Mouse (Mus musculus) liver, embryonic 11.5 days (tissue): ENCODE results near the gene Tnfsf14. TPM values are rescaled to one million over a fixed set of nuclear protein-coding genes. Genes with fewer than 3 reads are reported as not detected.

Source experiments
- ATAC-seq: fragments of 200-750 bp; cut with Nextera tagmentation; replicated peaks from 2 replicates; pipeline ENCODE4 v1.8.0; 2017; ENCODE audit warnings: moderate number of reproducible peaks, mild to moderate bottlenecking, moderate TSS enrichment, moderate library complexity; ENCODE audit not compliant: low FRiP score
- DNase-seq: peaks from one replicate; pipeline ENCODE4 v3.0.0-alpha.2; 2017; ENCODE audit warnings: low spot score
- H3K27ac ChIP-seq: fragments of 300-500 bp; sonication (generic); 2 replicates; pipeline ENCODE4 v1.5.1; 2014; ENCODE audit warnings: mild to moderate bottlenecking, low read depth, low read length, control low read depth
- H3K27me3 ChIP-seq: fragments of 300-500 bp; sonication (generic); replicated peaks from 2 replicates; pipeline ENCODE4 v1.6.1; 2014; ENCODE audit warnings: low read length, mixed read lengths; ENCODE audit not compliant: control insufficient read depth, insufficient read depth
- H3K36me3 ChIP-seq: fragments of 300-500 bp; sonication (generic); 2 replicates; pipeline ENCODE4 v1.6.1; 2014; ENCODE audit warnings: mild to moderate bottlenecking, low read length, moderate library complexity, mixed read lengths; ENCODE audit not compliant: control insufficient read depth, insufficient read depth
- H3K4me1 ChIP-seq: fragments of 300-500 bp; sonication (generic); replicated peaks from 2 replicates; pipeline ENCODE4 v1.6.1; 2014; ENCODE audit warnings: low read length, mixed read lengths; ENCODE audit not compliant: control insufficient read depth, insufficient read depth
- H3K4me2 ChIP-seq: fragments of 300-500 bp; sonication (generic); 2 replicates; pipeline ENCODE4 v1.6.1; 2014; ENCODE audit warnings: mild to moderate bottlenecking, control low read depth, moderate library complexity
- H3K4me3 ChIP-seq: fragments of 300-500 bp; sonication (generic); 2 replicates; pipeline ENCODE4 v1.5.1; 2014; ENCODE audit warnings: low read depth, low read length, control low read depth
- H3K9ac ChIP-seq: fragments of 300-500 bp; sonication (generic); 2 replicates; pipeline ENCODE4 v1.6.1; 2014; ENCODE audit warnings: low read depth, low read length, control low read depth
- H3K9me3 ChIP-seq: fragments of 300-500 bp; sonication (generic); 2 replicates; pipeline ENCODE4 v1.6.1; 2016; ENCODE audit warnings: low read length, inconsistent platforms, mixed read lengths; ENCODE audit not compliant: control insufficient read depth
- WGBS: fragments of 180-500 bp; shearing (Covaris S2); extraction: QIAGEN DNeasy Blood & Tissue Kit; methylation state at CpG from one replicate; pipeline ENCODE4 v1.1.7; 2014; 5-methylcytosine and 5-hydroxymethylcytosine counted together
- polyA plus RNA-seq: library from polyadenylated mRNA; unstranded; fragments of >200 nt; fragmentation: Nextera tagmentation; extraction: Ambion mirVana; gene quantifications from 2 replicates; pipeline ENCODE4 v1.2.1, GENCODE M21; 2014

Gene Tnfsf14
- polyA plus RNA-seq, 1 experiment from 2014 or later = 1.2 TPM

- Histone ChIP-seq H3K27ac (no peak overlapping the region), H3K4me2 (no peak overlapping the region), H3K4me1 (no peaks in the 10 kb centered on the region), H3K27me3 (no peaks in the 10 kb centered on the region), H3K36me3 (no peaks in the 10 kb centered on the region), H3K9me3 (no peaks in the 10 kb centered on the region), H3K9ac (no peak overlapping the region), H3K4me3 (no peak overlapping the region)
- 63% methylated on average over 12 of the region's 12 CpGs for WGBS
- DNase-seq = no peak
- no peak for ATAC-seq
These were observed 24.4 kb upstream of the Tnfsf14 start for GRCm38 (mm10) chr17:57218335-57218900.

DNA sequence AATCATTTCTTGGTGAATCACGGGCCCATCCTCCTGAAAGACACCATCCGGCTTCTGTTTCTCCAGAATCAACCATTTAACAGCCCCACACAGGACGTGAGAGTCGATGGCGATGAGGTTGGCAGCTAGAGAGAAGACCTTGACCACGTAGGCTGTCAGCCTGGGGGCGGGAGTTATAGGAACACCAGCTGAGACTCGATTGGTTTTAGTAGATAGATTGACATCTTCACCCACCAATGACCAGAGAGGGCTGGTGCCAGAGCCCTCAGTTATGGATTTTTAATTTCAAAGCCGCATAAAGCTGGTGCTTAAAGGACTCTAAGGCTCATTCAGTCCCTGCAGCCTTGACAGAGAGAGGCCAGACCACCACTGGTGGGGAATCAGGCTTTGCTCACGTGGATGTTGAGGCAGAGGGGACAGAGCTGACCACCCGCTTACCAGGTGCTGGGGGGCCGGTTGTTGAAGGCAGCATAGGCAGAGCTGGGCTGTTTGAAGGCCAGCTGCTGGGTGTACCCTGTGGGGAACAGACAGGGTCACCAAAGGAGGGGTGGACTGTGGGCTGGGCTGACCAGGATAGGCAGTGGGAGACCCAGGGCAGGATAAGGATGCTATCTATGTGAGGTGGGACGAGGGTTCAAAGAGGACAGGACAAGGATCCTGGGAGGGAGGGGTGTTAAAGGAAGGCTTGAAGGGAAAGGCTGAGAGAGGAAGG lies 20.9 kb upstream of the Tnfsf14 start:
- Histone ChIP-seq H3K27me3 (no peaks in the 10 kb centered on the region), H3K27ac (no peak overlapping the region), H3K36me3 (no peaks in the 10 kb centered on the region), H3K4me2 (no peak overlapping the region), H3K9me3 (no peaks in the 10 kb centered on the region), H3K4me3 (no peak overlapping the region), H3K4me1 (no peaks in the 10 kb centered on the region), H3K9ac (no peak overlapping the region)
- no peak for DNase-seq
- WGBS = 38% methylated on average over 13 of the region's 13 CpGs
- no peak for ATAC-seq

- H3K27ac ChIP-seq = no peak overlapping the region
- H3K4me2 ChIP-seq = no peak overlapping the region
- no peaks in the 10 kb centered on the region for H3K27me3 ChIP-seq
- no peaks in the 10 kb centered on the region for H3K4me1 ChIP-seq
- H3K36me3 ChIP-seq = no peaks in the 10 kb centered on the region
- DNase-seq (no peak), ATAC-seq (no peak)
- WGBS = 62% methylated on average over 9 of the region's 9 CpGs
- H3K9me3 ChIP-seq = no peaks in the 10 kb centered on the region
- H3K4me3 ChIP-seq = no peak overlapping the region
- no peak overlapping the region for H3K9ac ChIP-seq
These were observed 17.5 kb upstream of the Tnfsf14 start for GRCm38 (mm10) chr17:57211501-57211900.

DNA sequence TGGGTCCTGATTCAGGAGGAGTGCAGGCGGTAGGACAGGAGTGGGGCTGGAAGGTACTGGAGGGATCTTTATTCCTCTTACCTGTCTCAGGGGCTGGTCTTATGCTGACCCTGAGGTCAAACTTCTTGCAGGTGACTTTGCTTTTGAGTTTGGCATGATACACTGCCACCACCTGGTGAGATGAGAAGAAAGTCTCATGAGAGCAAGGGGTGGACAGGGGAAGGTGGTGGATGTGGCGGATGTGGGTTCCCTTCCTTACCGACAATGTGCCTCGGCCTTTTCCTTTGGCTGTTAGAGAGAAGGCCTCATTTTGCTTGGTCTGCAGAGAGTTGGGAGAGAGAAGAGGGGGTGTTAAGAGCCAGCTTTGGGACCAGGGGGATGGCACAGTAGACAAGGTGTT lies 15.4 kb upstream of the Tnfsf14 start:
- Histone ChIP-seq H3K4me2 (no peak overlapping the region), H3K36me3 (no peaks in the 10 kb centered on the region), H3K9ac (no peak overlapping the region), H3K4me1 (peaks cover 5% of the 10 kb centered on the region), H3K4me3 (no peak overlapping the region), H3K27me3 (no peaks in the 10 kb centered on the region), H3K27ac (no peak overlapping the region), H3K9me3 (no peaks in the 10 kb centered on the region)
- DNase-seq = no peak
- 57% methylated on average over 4 of the region's 4 CpGs for WGBS
- ATAC-seq = no peak

GRCm38 (mm10) chr17:57207938-57208337 lies 14.0 kb upstream of the Tnfsf14 start:
- H3K4me3 ChIP-seq = no peak overlapping the region
- no peak for ATAC-seq

DNA sequence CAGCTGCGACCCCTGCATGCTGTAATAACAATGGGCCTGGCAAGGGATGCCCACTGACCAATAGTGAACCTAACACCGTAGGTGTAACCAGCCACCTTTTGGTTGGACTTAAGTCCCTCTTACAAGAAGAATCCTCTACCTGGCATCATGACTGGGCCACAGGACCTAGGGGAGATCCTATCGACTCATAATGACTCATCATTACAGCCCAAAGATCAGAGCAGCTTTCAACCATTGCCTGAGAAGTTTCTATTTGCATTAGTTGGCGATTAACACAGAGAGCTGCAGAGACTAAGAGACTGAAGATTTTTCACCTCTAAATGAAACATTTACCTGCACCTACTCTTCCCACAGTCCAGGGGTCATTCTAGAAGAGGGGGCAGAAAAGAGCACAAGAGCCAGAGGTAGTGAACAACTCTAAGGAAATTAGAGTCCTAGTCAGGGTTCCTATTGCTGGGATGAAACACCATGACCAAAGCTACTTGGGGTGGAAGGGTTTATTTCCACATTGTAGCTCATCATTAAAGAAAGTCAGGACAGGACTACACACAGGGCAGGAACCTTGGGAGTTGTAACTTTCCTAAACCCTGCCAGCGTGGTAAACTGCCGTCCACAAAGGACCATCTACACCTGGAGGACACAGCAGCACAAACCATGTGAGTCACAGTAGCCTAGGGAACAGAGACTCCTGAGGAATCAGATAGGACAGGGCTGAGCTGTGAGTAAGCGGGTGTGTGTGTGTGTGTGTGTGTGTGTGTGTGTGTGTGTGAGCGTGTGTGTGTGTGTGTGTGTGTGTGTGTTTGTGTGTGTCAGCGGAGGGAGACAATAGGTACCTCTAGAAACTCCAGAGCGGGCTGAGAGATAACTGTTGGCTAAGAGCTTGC lies 8.1 kb upstream of the Tnfsf14 start:
- H3K4me2 ChIP-seq = no peak overlapping the region
- H3K27ac ChIP-seq = no peak overlapping the region
- H3K9me3 ChIP-seq = no peaks in the 10 kb centered on the region
- 71% methylated on average over 10 of the region's 10 CpGs for WGBS
- DNase-seq (no peak), ATAC-seq (no peak)
- no peak overlapping the region for H3K9ac ChIP-seq
- H3K4me1 ChIP-seq = peaks cover 7% of the 10 kb centered on the region
- no peaks in the 10 kb centered on the region for H3K27me3 ChIP-seq
- H3K36me3 ChIP-seq = no peaks in the 10 kb centered on the region
- no peak overlapping the region for H3K4me3 ChIP-seq

More at GRCm38 (mm10) chr17:57207938-57208337, 14.0 kb upstream of the Tnfsf14 start:
- H3K4me1 ChIP-seq = peaks cover 7% of the 10 kb centered on the region
- H3K27ac ChIP-seq = no peak overlapping the region
- no peak overlapping the region for H3K4me2 ChIP-seq
- WGBS = 90% methylated on average over 3 of the region's 3 CpGs
- H3K9ac ChIP-seq = no peak overlapping the region
- no peaks in the 10 kb centered on the region for H3K36me3 ChIP-seq
- no peaks in the 10 kb centered on the region for H3K9me3 ChIP-seq
- DNase-seq = no peak
- H3K27me3 ChIP-seq = no peaks in the 10 kb centered on the region

GRCm38 (mm10) chr17:57198252-57198651 lies 4.3 kb upstream of the Tnfsf14 start:
- Histone ChIP-seq H3K4me3 (no peak overlapping the region), H3K9me3 (no peaks in the 10 kb centered on the region), H3K27me3 (no peaks in the 10 kb centered on the region), H3K4me2 (no peak overlapping the region), H3K27ac (no peak overlapping the region), H3K36me3 (no peaks in the 10 kb centered on the region), H3K9ac (no peak overlapping the region), H3K4me1 (no peaks in the 10 kb centered on the region)
- no peak for DNase-seq
- 38% methylated on average over 3 of the region's 3 CpGs for WGBS
- peak; percentile 37; the same call in 1 of the 2 replicates for ATAC-seq

DNA sequence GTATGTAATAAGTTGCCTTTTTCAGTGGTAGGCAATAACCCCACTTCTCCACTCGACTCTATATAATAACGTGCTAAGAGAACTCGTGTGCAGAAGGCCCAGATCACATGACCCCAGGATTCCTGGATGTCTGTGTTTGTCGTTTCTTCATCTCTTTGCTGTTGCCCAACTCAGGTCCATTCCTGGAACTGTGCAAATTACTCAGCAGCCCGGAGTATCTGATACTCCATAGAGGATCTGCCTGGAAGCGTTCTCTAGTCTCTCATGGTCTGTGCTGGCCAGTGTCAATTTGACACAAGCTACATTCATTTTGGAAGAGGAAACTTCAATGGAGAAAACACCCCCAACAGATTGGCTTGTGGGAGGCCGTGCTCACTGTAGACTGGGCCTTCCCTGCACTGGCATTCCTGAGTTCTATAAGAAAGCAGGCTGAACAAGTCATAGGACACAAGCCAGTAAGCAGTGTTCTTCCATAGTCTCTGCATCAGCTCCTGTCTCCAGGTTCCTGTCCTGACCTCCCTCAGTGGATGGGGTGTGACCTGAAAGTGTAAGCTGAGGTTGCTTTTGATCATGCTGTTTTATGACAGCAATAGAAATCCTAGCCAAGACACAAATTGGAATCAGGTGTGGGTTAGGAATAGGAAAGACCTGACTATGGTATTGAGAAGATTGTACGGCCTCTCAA lies 1.5 kb upstream of the Tnfsf14 start:
- Histone ChIP-seq H3K4me3 (no peak overlapping the region), H3K9me3 (no peaks in the 10 kb centered on the region), H3K4me2 (no peak overlapping the region), H3K4me1 (no peaks in the 10 kb centered on the region), H3K27ac (no peak overlapping the region), H3K27me3 (no peaks in the 10 kb centered on the region), H3K36me3 (no peaks in the 10 kb centered on the region), H3K9ac (no peak overlapping the region)
- DNase-seq (no peak), ATAC-seq (no peak)
- WGBS = 74% methylated on average over 8 of the region's 8 CpGs
